Mouse (Mus musculus) cerebellum, adult 18-20 months (tissue): Measurements from ENCODE around the gene Neurl3.

ENCODE experiments used
- DNase-seq, 2 experiments: peaks; one replicate each; pipeline ENCODE4 v3.0.0; 2021

Gene Neurl3

DNA sequence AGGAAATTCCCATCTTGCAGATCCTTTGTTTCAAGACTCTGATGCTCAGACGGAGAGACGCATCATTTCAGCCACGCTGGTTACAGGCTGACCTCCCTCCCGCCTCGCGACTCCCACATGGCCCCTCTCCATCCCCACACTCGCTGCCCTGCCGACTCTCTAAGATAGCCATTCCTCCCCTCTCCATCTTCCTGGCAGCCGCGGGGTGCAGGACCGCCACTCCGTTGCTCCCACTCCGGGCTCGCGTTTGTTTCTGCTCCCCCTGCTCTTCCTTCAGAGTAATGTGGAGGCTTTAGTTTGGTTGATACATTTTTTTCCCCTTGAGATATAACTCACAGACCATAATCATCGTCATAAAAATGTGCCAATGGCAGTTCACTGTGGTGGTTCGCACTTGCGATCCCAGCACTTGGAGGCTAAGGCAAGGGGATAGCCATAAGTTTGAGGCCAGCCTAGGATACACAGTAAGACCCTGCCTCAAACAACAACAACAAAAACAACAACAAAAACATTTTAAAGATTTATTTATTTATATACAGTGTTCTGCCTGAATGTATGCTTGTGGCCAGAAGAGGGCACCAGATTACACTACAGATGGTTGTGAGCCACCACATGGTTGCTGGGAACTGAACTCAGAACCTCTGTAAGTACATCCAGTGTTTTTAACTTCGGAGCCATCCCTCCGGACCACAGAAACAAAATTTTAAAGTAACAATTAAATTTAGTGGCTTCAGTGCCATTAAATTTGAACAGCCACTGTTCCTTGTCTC lies 18.4 kb downstream of the Neurl3 start:
- DNase-seq, result no peak

- DNase-seq, result peak; percentile 79 to 82
These were observed 19.7 kb downstream of the Neurl3 start for GRCm38 (mm10) chr1:36254635-36255360.

- DNase-seq, result peak; percentile 81 to 82
These were observed 21.7 kb downstream of the Neurl3 start for GRCm38 (mm10) chr1:36252791-36253190.

DNA sequence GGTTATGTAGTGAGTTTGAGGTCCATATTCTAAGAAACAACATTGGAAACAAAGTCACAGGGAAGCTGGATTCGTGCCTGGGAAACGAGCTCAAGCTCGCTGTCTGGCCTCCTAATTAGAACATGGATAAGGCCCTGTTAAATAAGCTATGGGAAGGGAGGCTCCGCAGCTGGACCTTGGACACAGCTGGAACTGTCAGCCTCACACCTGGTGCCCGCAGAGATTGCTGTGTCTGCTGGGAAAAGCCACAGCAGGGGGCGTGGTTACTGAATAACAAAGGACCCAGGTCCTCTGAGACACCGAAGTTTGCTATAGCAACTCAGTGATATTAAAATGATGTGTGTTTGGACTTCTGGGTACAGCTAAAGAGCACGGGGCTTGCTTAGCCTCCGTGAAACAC lies 23.1 kb downstream of the Neurl3 start:
- DNase-seq, result no peak

- no peak for DNase-seq
These were observed 27.8 kb downstream of the Neurl3 start for GRCm38 (mm10) chr1:36246688-36247087.

GRCm38 (mm10) chr1:36244828-36245215 lies 29.7 kb downstream of the Neurl3 start:
- no peak for DNase-seq

GRCm38 (mm10) chr1:36244058-36244827 lies 30.2 kb downstream of the Neurl3 start, which contains the start of gene Uggt1:
Uggt1 (minus strand) TSS chr1:36244720.
- DNase-seq, result peak; percentile 92 to 97

- DNase-seq, result no peak
These were observed 30.9 kb downstream of the Neurl3 start for GRCm38 (mm10) chr1:36243447-36244057.

- DNase-seq, result no peak
These were observed 32.5 kb downstream of the Neurl3 start for GRCm38 (mm10) chr1:36241903-36242429.

GRCm38 (mm10) chr1:36240176-36240575 lies 34.3 kb downstream of the Neurl3 start:
- DNase-seq, result no peak

DNA sequence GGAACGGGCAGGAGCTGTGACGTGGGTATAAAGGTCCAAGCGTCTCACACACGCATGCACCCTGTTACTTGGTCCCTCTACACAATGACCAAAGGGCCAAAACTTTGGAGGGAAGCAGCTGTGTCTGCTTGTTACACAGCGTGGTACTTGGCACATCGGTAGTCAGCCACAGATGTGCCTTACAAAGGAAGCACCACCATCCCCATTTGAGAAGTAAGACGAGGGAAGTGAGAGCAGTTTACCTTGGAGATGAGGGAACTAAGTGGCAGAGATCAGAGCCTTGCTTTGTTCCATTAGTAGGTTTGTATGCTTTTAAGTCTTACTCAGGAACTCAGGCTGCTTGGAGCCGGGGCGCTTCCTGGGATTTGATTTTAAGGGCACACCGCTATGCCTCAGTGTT lies 35.1 kb downstream of the Neurl3 start:
- DNase-seq, result no peak

DNA sequence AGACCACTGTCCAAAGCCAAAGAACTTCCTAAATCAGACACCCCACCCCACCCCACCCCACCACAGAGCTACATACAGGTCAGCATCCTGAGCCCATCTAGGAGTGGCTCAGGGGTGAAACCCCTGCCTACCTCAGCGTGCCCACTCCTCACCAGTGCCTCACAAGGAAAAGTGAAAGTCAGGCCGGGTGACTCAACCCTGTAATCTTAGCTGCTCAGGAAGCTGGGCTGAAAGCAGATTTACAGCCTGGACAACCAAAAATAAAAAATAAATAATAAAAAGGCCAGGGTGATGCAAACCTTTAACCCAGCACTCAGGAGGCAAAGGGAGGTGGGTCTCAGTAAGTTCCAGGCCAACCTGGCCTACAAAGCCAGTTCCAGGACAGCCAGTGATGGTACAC lies 38.6 kb downstream of the Neurl3 start:
- DNase-seq, result no peak

DNA sequence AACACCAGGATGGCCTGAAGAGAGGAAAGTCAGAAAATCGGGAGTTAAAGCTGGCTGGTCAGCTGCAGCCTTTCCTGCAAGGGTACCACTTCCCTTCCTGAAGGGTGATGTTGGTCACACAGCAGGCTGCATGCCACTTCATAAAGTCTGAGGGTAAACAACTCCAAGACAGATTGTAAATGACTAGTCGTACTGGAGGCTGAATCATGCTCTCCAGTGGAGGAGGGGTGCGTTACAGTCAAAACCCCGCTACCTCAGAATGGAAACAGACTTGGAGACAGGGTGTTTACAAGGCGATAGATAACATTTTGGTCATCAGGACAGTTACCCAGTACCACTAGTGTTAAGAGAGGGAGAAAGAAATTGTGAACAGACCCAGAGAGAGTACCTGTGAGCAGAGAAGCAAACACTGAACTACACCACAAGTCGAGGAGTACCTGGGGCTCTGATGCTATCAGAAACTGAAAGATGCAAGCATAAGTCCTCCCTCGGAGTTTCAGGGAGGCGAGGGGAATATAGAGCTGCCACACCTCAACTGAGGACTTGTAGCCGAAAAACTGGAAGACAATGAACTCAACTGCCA lies 39.3 kb downstream of the Neurl3 start:
- no peak for DNase-seq

GRCm38 (mm10) chr1:36233218-36233617 lies 41.3 kb downstream of the Neurl3 start:
- no peak for DNase-seq

DNA sequence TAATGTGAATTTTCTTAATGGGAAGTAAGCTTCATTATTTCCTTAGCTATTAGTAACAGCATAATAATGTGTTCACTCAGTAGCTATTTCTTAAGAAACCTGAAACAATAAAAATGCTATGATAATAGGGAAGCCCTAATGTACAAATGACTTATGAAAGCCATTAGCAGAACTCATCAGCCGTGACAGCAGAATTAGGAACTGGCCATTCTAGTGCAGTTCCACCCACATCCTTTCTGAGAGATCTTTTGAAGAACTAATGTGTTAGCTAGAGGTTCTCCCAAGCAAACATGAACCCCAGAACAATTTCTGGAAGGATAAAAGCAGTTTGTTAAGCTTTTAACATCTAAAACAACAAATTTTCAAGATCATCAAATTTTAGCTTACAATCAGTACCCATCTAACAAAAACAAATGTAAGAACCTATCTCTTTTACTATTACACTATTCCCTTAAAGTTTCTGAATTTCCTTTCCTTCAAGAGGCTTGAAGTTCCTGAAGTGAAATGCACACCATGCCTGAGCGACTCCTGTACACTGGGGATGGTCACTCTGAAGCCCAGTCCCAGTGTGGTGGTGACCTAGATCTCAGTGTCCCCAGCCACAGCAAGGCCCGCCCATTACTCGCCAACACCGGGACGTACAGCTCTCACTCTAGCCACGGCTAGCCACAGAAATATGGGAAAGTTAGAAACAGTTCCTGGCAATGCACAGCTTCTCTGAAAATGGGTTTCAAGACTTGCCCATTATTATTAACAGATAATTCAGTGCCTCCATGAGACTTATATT lies 43.4 kb downstream of the Neurl3 start:
- DNase-seq, result no peak

GRCm38 (mm10) chr1:36228461-36228860 lies 46.0 kb downstream of the Neurl3 start:
- DNase-seq, result no peak

- DNase-seq, result no peak
These were observed 49.8 kb downstream of the Neurl3 start for GRCm38 (mm10) chr1:36224648-36225047.
